Mouse (Mus musculus): ENCODE data around the gene Mfsd2a. TPM values are rescaled to one million over a fixed set of nuclear protein-coding genes. Genes with fewer than 3 reads are reported as not detected.

Gene Mfsd2a
- polyA plus RNA-seq, 1 experiment from 2014 or later: 0.38 TPM

- Histone ChIP-seq H3K27me3 (replicated peaks; ENCODE audit: insufficient read depth, low read length) (peaks cover 32% of the 10 kb centered on the region), H3K9me3 (ENCODE audit: low read length) (no peaks in the 10 kb centered on the region), H3K4me3 (ENCODE audit: low read depth, low read length) (no peak overlapping the region), H3K9ac (replicated peaks; ENCODE audit: low read depth) (no peak overlapping the region), H3K27ac (ENCODE audit: low read length) (no peak overlapping the region), H3K4me2 (replicated peaks; ENCODE audit: low read depth, low read length) (no peak overlapping the region), H3K36me3 (ENCODE audit: insufficient read depth, low read length) (no peaks in the 10 kb centered on the region), H3K4me1 (ENCODE audit: insufficient read depth, low read depth, low read length) (no peaks in the 10 kb centered on the region)
- DNase-seq (ENCODE audit: low spot score) (no peak), ATAC-seq (no peak)
- 39% methylated on average over 3 of the region's 3 CpGs for WGBS
- TF ChIP-seq EP300 (IDR thresholded peaks at IDR 0.05) (no peak), CTCF (IDR thresholded peaks at IDR 0.05) (no peak)
These were observed 20.9 kb upstream of the Mfsd2a start for GRCm38 (mm10) chr4:122981930-122982329.

GRCm38 (mm10) chr4:122981238-122981637 is 20.2 kb upstream of the Mfsd2a start:
- TF ChIP-seq EP300 (IDR thresholded peaks at IDR 0.05) (no peak), CTCF (IDR thresholded peaks at IDR 0.05) (no peak)
- DNase-seq (ENCODE audit: low spot score): no peak

GRCm38 (mm10) chr4:122980684-122981083 is 19.7 kb upstream of the Mfsd2a start:
- Histone ChIP-seq H3K36me3 (ENCODE audit: insufficient read depth, low read length) (no peaks in the 10 kb centered on the region), H3K9ac (replicated peaks; ENCODE audit: low read depth) (no peak overlapping the region), H3K4me1 (ENCODE audit: insufficient read depth, low read depth, low read length) (no peaks in the 10 kb centered on the region), H3K27me3 (replicated peaks; ENCODE audit: insufficient read depth, low read length) (peaks cover 28% of the 10 kb centered on the region), H3K4me3 (ENCODE audit: low read depth, low read length) (no peak overlapping the region), H3K9me3 (ENCODE audit: low read length) (no peaks in the 10 kb centered on the region), H3K4me2 (replicated peaks; ENCODE audit: low read depth, low read length) (no peak overlapping the region), H3K27ac (ENCODE audit: low read length) (no peak overlapping the region)
- 74% methylated on average over 2 of the region's 2 CpGs for WGBS
- TF ChIP-seq EP300 (IDR thresholded peaks at IDR 0.05) (no peak), CTCF (IDR thresholded peaks at IDR 0.05) (no peak)
- no peak for ATAC-seq
- no peak for DNase-seq (ENCODE audit: low spot score)

More at GRCm38 (mm10) chr4:122981238-122981637, 20.2 kb upstream of the Mfsd2a start:
- no peak for ATAC-seq
- H3K27me3 ChIP-seq (replicated peaks; ENCODE audit: insufficient read depth, low read length): peaks cover 32% of the 10 kb centered on the region
- H3K27ac ChIP-seq (ENCODE audit: low read length): no peak overlapping the region
- H3K36me3 ChIP-seq (ENCODE audit: insufficient read depth, low read length): no peaks in the 10 kb centered on the region
- no peak overlapping the region for H3K9ac ChIP-seq (replicated peaks; ENCODE audit: low read depth)
- H3K4me2 ChIP-seq (replicated peaks; ENCODE audit: low read depth, low read length): no peak overlapping the region
- H3K4me1 ChIP-seq (ENCODE audit: insufficient read depth, low read depth, low read length): no peaks in the 10 kb centered on the region
- H3K9me3 ChIP-seq (ENCODE audit: low read length): no peaks in the 10 kb centered on the region
- WGBS: 65% methylated on average over 7 of the region's 7 CpGs
- no peak overlapping the region for H3K4me3 ChIP-seq (ENCODE audit: low read depth, low read length)

- H3K36me3 ChIP-seq (ENCODE audit: insufficient read depth, low read length): no peaks in the 10 kb centered on the region
- no peak for ATAC-seq
These were observed 18.8 kb upstream of the Mfsd2a start for GRCm38 (mm10) chr4:122979826-122980225.

GRCm38 (mm10) chr4:122978850-122979249 is 17.9 kb upstream of the Mfsd2a start:
- WGBS: 81% methylated on average over 2 of the region's 2 CpGs
- H3K36me3 ChIP-seq (ENCODE audit: insufficient read depth, low read length): no peaks in the 10 kb centered on the region

More at GRCm38 (mm10) chr4:122979826-122980225, 18.8 kb upstream of the Mfsd2a start:
- TF ChIP-seq CTCF (IDR thresholded peaks at IDR 0.05) (no peak), EP300 (IDR thresholded peaks at IDR 0.05) (no peak)
- H3K9me3 ChIP-seq (ENCODE audit: low read length): no peaks in the 10 kb centered on the region
- no peaks in the 10 kb centered on the region for H3K4me1 ChIP-seq (ENCODE audit: insufficient read depth, low read depth, low read length)
- H3K27me3 ChIP-seq (replicated peaks; ENCODE audit: insufficient read depth, low read length): peaks cover 26% of the 10 kb centered on the region
- no peak overlapping the region for H3K4me2 ChIP-seq (replicated peaks; ENCODE audit: low read depth, low read length)
- H3K9ac ChIP-seq (replicated peaks; ENCODE audit: low read depth): no peak overlapping the region
- H3K4me3 ChIP-seq (ENCODE audit: low read depth, low read length): no peak overlapping the region
- no peak overlapping the region for H3K27ac ChIP-seq (ENCODE audit: low read length)
- DNase-seq (ENCODE audit: low spot score): no peak
- WGBS: 74% methylated on average over 3 of the region's 3 CpGs

GRCm38 (mm10) chr4:122976885-122977284 is 15.9 kb upstream of the Mfsd2a start:
- TF ChIP-seq EP300 (IDR thresholded peaks at IDR 0.05): no peak
- no peak for TF ChIP-seq CTCF (IDR thresholded peaks at IDR 0.05)
- Histone ChIP-seq H3K4me3 (ENCODE audit: low read depth, low read length) (no peak overlapping the region), H3K4me2 (replicated peaks; ENCODE audit: low read depth, low read length) (no peak overlapping the region), H3K4me1 (ENCODE audit: insufficient read depth, low read depth, low read length) (no peaks in the 10 kb centered on the region), H3K9ac (replicated peaks; ENCODE audit: low read depth) (no peak overlapping the region), H3K27me3 (replicated peaks; ENCODE audit: insufficient read depth, low read length) (peaks cover 8% of the 10 kb centered on the region; the same call in 1 of the 2 replicates), H3K27ac (ENCODE audit: low read length) (no peak overlapping the region), H3K36me3 (ENCODE audit: insufficient read depth, low read length) (no peaks in the 10 kb centered on the region), H3K9me3 (ENCODE audit: low read length) (no peaks in the 10 kb centered on the region)
- ATAC-seq (no peak), DNase-seq (ENCODE audit: low spot score) (no peak)
- WGBS: 63% methylated on average over 4 of the region's 4 CpGs

More at GRCm38 (mm10) chr4:122978850-122979249, 17.9 kb upstream of the Mfsd2a start:
- Histone ChIP-seq H3K27me3 (replicated peaks; ENCODE audit: insufficient read depth, low read length) (peaks cover 17% of the 10 kb centered on the region), H3K4me3 (ENCODE audit: low read depth, low read length) (no peak overlapping the region), H3K9me3 (ENCODE audit: low read length) (no peaks in the 10 kb centered on the region), H3K9ac (replicated peaks; ENCODE audit: low read depth) (no peak overlapping the region), H3K27ac (ENCODE audit: low read length) (no peak overlapping the region), H3K4me2 (replicated peaks; ENCODE audit: low read depth, low read length) (no peak overlapping the region), H3K4me1 (ENCODE audit: insufficient read depth, low read depth, low read length) (no peaks in the 10 kb centered on the region)
- ATAC-seq (no peak), DNase-seq (ENCODE audit: low spot score) (no peak)
- TF ChIP-seq CTCF (IDR thresholded peaks at IDR 0.05) (no peak), EP300 (IDR thresholded peaks at IDR 0.05) (no peak)
